ENCODE assay signal across 36 mouse cellular contexts in the genomic region with DNA sequence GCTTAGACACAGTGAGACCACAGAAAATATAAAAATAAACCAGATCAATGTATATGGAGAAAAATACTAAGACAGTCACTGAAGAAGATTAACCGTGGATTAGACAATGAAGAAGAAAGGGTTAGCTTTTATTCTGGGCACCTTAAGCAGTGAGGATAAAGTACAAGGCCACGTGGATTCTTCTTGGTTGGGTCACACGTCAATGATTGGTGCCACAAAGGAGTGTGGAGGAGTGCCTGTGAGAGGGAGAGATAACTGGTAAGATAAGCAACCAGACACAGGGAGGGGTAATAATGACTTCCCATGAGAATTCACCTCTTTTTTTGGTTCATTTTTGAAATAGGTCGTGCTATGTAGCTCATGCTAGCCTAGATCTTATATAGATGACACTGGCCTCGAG. TPM values are rescaled to one million over a fixed set of nuclear protein-coding genes. Genes with fewer than 3 reads are reported as not detected.
"Had no signal": no experiment of that assay in that cellular context is flagged by ENCODE, and none has a peak within 500 bp of the region (broad histone marks: within the 10 kb centered on the region; RNA-seq: fewer than 3 reads in every experiment).

No protein-coding gene starts in this region.

- H3K9me3 ChIP-seq: heart, embryonic 10.5 days; heart, embryonic 12.5 days; heart, embryonic 13.5 days; heart, embryonic 15.5 days; hindbrain, embryonic 10.5 days; hindbrain, embryonic 12.5 days; hindbrain, embryonic 13.5 days; hindbrain, embryonic 15.5 days; kidney, embryonic 15.5 days had no signal

- H3K9ac ChIP-seq: heart, embryonic 12.5 days; heart, embryonic 13.5 days; heart, embryonic 15.5 days; hindbrain, embryonic 12.5 days; hindbrain, embryonic 13.5 days; hindbrain, embryonic 14.5 days; hindbrain, embryonic 15.5 days; kidney, embryonic 15.5 days had no signal

- H3K4me3 ChIP-seq: heart, adult 2 months; heart, embryonic 10.5 days; heart, embryonic 12.5 days; heart, embryonic 13.5 days; heart, embryonic 15.5 days; hindbrain, embryonic 10.5 days; hindbrain, embryonic 12.5 days; hindbrain, embryonic 13.5 days; hindbrain, embryonic 15.5 days; kidney, embryonic 15.5 days; layer of hippocampus, adult 2 months; left cerebral cortex, adult 2 months had no signal

- H3K4me1 ChIP-seq: heart, embryonic 10.5 days; heart, embryonic 12.5 days; heart, embryonic 13.5 days; heart, embryonic 15.5 days; hindbrain, embryonic 15.5 days had no signal

- H3K27ac ChIP-seq: heart, adult 2 months; heart, embryonic 10.5 days; heart, embryonic 13.5 days; heart, embryonic 15.5 days; hindbrain, embryonic 10.5 days; hindbrain, embryonic 12.5 days; hindbrain, embryonic 13.5 days; hindbrain, embryonic 14.5 days; hindbrain, embryonic 15.5 days; hindbrain, postnatal 0 days; kidney, embryonic 15.5 days; kidney, postnatal 0 days; layer of hippocampus, adult 2 months; left cerebral cortex, adult 2 months had no signal

- ATAC-seq: hindbrain, embryonic 16.5 days; hindbrain, postnatal 0 days; inflammation-experienced regulatory T-cells, adult 6 months had no signal

- H3K36me3 ChIP-seq: heart, embryonic 10.5 days; heart, embryonic 12.5 days; heart, embryonic 13.5 days; heart, embryonic 15.5 days; hindbrain, embryonic 10.5 days; hindbrain, embryonic 12.5 days; hindbrain, embryonic 13.5 days; hindbrain, embryonic 15.5 days; kidney, embryonic 15.5 days had no signal

- H3K4me2 ChIP-seq: heart, embryonic 11.5 days; heart, embryonic 12.5 days; heart, embryonic 13.5 days; heart, embryonic 15.5 days; hindbrain, embryonic 12.5 days; hindbrain, embryonic 13.5 days; hindbrain, embryonic 14.5 days; hindbrain, embryonic 15.5 days; kidney, embryonic 15.5 days had no signal

- H3K27me3 ChIP-seq: hindbrain, embryonic 12.5 days; hindbrain, embryonic 13.5 days; hindbrain, embryonic 15.5 days had no signal

- DNase-seq: heart, adult 2 months; heart, postnatal 10 days; heart, postnatal 14 days; heart, postnatal 36 days; heart, postnatal 4 days; kidney, adult 18-20 months; kidney, postnatal 10 days; kidney, postnatal 14 days; kidney, postnatal 4 days; layer of hippocampus, adult 9-11 months; layer of hippocampus, postnatal 36 days had no signal

RNA-seq across cellular contexts. Expression of a gene that starts 3.1 kb away (rescaled TPM):
- total RNA-seq: heart, postnatal 10 days; heart, postnatal 4 days; hematopoietic stem cell, adult 5-6 weeks; layer of hippocampus, postnatal 10 days had no signal
- polyA plus RNA-seq: heart, embryonic 11.5 days; heart, embryonic 12.5 days; heart, embryonic 13.5 days; heart, embryonic 14.5 days; heart, embryonic 15.5 days; heart, embryonic 16.5 days; heart, postnatal 0 days; kidney, embryonic 14.5 days; kidney, embryonic 16.5 days had no signal

RNA-seq across cellular contexts. Expression of a gene that starts 15.0 kb away (rescaled TPM):
- total RNA-seq: hematopoietic stem cell, adult 5-6 weeks; hindbrain, postnatal 0 days; layer of hippocampus, postnatal 10 days; left cerebral cortex, adult 2 months had no signal
- polyA plus RNA-seq: heart, embryonic 11.5 days; heart, embryonic 12.5 days; heart, embryonic 13.5 days; heart, embryonic 14.5 days; heart, postnatal 0 days; hindbrain, embryonic 12.5 days; hindbrain, embryonic 14.5 days; inflammation-experienced regulatory T-cells, adult 6 months; kidney, adult 2 months; kidney, embryonic 14.5 days; kidney, postnatal 0 days had no signal

RNA-seq across cellular contexts. Expression of a gene that starts 35.4 kb away (rescaled TPM):
- total RNA-seq: hematopoietic stem cell, adult 5-6 weeks had no signal
- polyA plus RNA-seq: inflammation-experienced regulatory T-cells, adult 6 months had no signal

RNA-seq across cellular contexts. Expression of a gene that starts 47.8 kb away (rescaled TPM):
- total RNA-seq: heart, postnatal 10 days; heart, postnatal 14 days; heart, postnatal 4 days; hematopoietic stem cell, adult 5-6 weeks; layer of hippocampus, adult 2 months; layer of hippocampus, postnatal 10 days; left cerebral cortex, adult 2 months had no signal
- polyA plus RNA-seq: heart, embryonic 16.5 days; inflammation-experienced regulatory T-cells, adult 6 months had no signal
